Mouse (Mus musculus) embryonic facial prominence, embryonic 14.5 days (tissue): ENCODE measurements around the gene Eif4a1. TPM values are rescaled to one million over a fixed set of nuclear protein-coding genes. Genes with fewer than 3 reads are reported as not detected.
"Not testable (repeated sequence)": the region's sequence is repeated elsewhere in the genome, so short reads cannot be mapped to it uniquely, and the experiment has no call there.

ENCODE experiments used
- ATAC-seq: fragments of 200-750 bp; cut with Nextera tagmentation; 2 replicates; pipeline ENCODE4 v1.8.0; 2017; ENCODE audit warnings: low read depth, moderate number of reproducible peaks, moderate TSS enrichment
- DNase-seq: peaks from one replicate; pipeline ENCODE4 v3.0.0-alpha.2; 2015; ENCODE audit warnings: low spot score
- H3K27ac ChIP-seq: fragments of 300-500 bp; sonication (generic); replicated peaks from 2 replicates; pipeline ENCODE4 v1.5.1; 2014; ENCODE audit warnings: low read depth, mild to moderate bottlenecking, low read length, moderate library complexity
- H3K27me3 ChIP-seq: fragments of 300-500 bp; sonication (generic); replicated peaks from 2 replicates; pipeline ENCODE4 v1.6.1; 2014; ENCODE audit warnings: low read length; ENCODE audit not compliant: control insufficient read depth, insufficient read depth
- H3K36me3 ChIP-seq: fragments of 300-500 bp; sonication (generic); 2 replicates; pipeline ENCODE4 v1.6.1; 2014; ENCODE audit warnings: low read length, mixed read lengths; ENCODE audit not compliant: control insufficient read depth, insufficient read depth
- H3K4me1 ChIP-seq: fragments of 300-500 bp; sonication (generic); 2 replicates; pipeline ENCODE4 v1.6.1; 2014; ENCODE audit warnings: antibody characterized with exemption, low read length; ENCODE audit not compliant: control insufficient read depth, insufficient read depth
- H3K4me2 ChIP-seq: fragments of 300-500 bp; sonication (generic); 2 replicates; pipeline ENCODE4 v1.6.1; 2014; ENCODE audit warnings: low read depth, mild to moderate bottlenecking, low read length, moderate library complexity, mixed read lengths
- H3K4me3 ChIP-seq: fragments of 300-500 bp; sonication (generic); 2 replicates; pipeline ENCODE4 v1.5.1; 2014; ENCODE audit warnings: low read depth, mild to moderate bottlenecking, low read length
- H3K9ac ChIP-seq: fragments of 300-500 bp; sonication (generic); 2 replicates; pipeline ENCODE4 v1.6.1; 2014; ENCODE audit warnings: low read depth, mild to moderate bottlenecking, low read length, moderate library complexity, mixed read lengths
- H3K9me3 ChIP-seq: fragments of 300-500 bp; sonication (generic); 2 replicates; pipeline ENCODE4 v1.6.1; 2016; ENCODE audit warnings: low read length; ENCODE audit not compliant: control insufficient read depth
- WGBS: fragments of 180-500 bp; shearing (Covaris S2); extraction: QIAGEN DNeasy Blood & Tissue Kit; methylation state at CpG from one replicate; pipeline ENCODE4 v1.1.7; 2014; 5-methylcytosine and 5-hydroxymethylcytosine counted together
- polyA plus RNA-seq: library from polyadenylated mRNA; unstranded; fragments of >200 nt; fragmentation: Nextera tagmentation; extraction: Ambion mirVana; gene quantifications from 2 replicates; pipeline ENCODE4 v1.2.1, GENCODE M21; 2014

The Eif4a1 gene
- polyA plus RNA-seq, 1 experiment from 2014 or later: 525 TPM

DNA sequence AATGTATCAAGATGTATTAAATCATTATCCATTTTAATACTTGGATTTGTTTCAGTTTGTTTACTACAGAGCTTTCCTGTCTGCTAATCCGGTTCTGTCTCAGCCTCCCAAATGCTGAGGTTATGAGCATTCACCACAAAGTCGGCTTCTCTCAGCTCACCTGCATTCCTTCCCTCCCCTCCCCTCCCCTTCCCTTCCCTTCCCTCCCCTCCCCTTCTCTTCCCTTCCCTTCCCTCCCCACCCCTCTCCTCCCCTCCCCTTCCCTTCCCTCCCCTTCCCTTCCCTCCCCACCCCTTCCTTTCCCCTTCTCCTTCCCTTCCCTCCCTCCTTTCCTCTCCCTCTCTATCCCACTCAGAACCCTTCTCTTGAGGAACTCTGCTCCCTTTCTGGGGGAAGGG, 32.4 kb upstream of the Eif4a1 start:
- no peak overlapping the region for H3K27ac ChIP-seq
- no peak for DNase-seq
- H3K9ac ChIP-seq: no peak overlapping the region
- H3K27me3 ChIP-seq: no peaks in the 10 kb centered on the region
- H3K4me2 ChIP-seq: no peak overlapping the region
- H3K36me3 ChIP-seq: no peaks in the 10 kb centered on the region
- no peaks in the 10 kb centered on the region for H3K9me3 ChIP-seq
- no peak for ATAC-seq
- no peaks in the 10 kb centered on the region for H3K4me1 ChIP-seq
- WGBS: 35% methylated on average over 2 of the region's 2 CpGs
- H3K4me3 ChIP-seq: no peak overlapping the region

GRCm38 (mm10) chr11:69703814-69704612, 31.8 kb upstream of the Eif4a1 start:
- Histone ChIP-seq H3K4me3 (no peak overlapping the region), H3K9ac (no peak overlapping the region), H3K27me3 (no peaks in the 10 kb centered on the region), H3K4me1 (no peaks in the 10 kb centered on the region), H3K4me2 (no peak overlapping the region), H3K27ac (no peak overlapping the region), H3K9me3 (no peaks in the 10 kb centered on the region), H3K36me3 (no peaks in the 10 kb centered on the region)
- ATAC-seq: no peak
- DNase-seq: no peak
- 51% methylated on average over 8 of the region's 8 CpGs for WGBS

GRCm38 (mm10) chr11:69703381-69703780, 31.2 kb upstream of the Eif4a1 start:
- not testable (repeated sequence) for H3K9ac ChIP-seq, H3K4me1 ChIP-seq, ATAC-seq, DNase-seq, H3K4me2 ChIP-seq, H3K4me3 ChIP-seq, H3K36me3 ChIP-seq, H3K9me3 ChIP-seq, H3K27ac ChIP-seq, H3K27me3 ChIP-seq
- whole genome bisulfite sequencing: 74% methylated on average over 2 of the region's 3 CpGs

DNA sequence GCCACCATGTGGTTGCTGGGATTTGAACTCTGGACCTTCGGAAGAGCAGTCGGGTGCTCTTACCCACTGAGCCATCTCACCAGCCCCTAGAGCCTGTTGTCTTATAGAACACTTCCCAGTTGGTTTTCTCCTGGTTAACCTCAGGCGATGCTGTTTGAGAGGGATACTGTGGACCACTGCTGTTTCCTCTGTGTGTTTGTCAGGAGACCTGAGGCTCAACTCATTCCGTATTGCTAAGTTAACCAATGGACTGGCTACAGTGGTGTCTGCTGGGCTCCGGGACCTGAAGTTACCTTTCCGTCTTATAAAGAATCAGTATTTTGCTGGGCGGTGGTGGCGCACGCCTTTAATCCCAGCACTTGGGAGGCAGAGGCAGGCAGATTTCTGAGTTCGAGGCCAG, 30.7 kb upstream of the Eif4a1 start:
- not testable (repeated sequence) for H3K9me3 ChIP-seq, H3K27ac ChIP-seq, H3K27me3 ChIP-seq, H3K9ac ChIP-seq, H3K4me2 ChIP-seq, H3K4me3 ChIP-seq, H3K36me3 ChIP-seq, DNase-seq, ATAC-seq, H3K4me1 ChIP-seq
- 92% methylated on average over 10 of the region's 10 CpGs for WGBS

- no peaks in the 10 kb centered on the region for H3K4me1 ChIP-seq
- no peak for DNase-seq
- H3K27me3 ChIP-seq: no peaks in the 10 kb centered on the region
- H3K4me3 ChIP-seq: no peak overlapping the region
- no peak overlapping the region for H3K4me2 ChIP-seq
- H3K27ac ChIP-seq: no peak overlapping the region
- no peaks in the 10 kb centered on the region for H3K9me3 ChIP-seq
- no peak for ATAC-seq
- H3K9ac ChIP-seq: no peak overlapping the region
- no peaks in the 10 kb centered on the region for H3K36me3 ChIP-seq
- WGBS: 50% methylated on average over 1 of the region's 1 CpGs
Observed at GRCm38 (mm10) chr11:69699595-69699994, 27.4 kb upstream of the Eif4a1 start.

GRCm38 (mm10) chr11:69698574-69698973, 26.4 kb upstream of the Eif4a1 start:
- no peak overlapping the region for H3K27ac ChIP-seq
- no peaks in the 10 kb centered on the region for H3K27me3 ChIP-seq
- WGBS: 73% methylated on average over 5 of the region's 5 CpGs
- H3K4me2 ChIP-seq: no peak overlapping the region
- no peak overlapping the region for H3K9ac ChIP-seq
- no peaks in the 10 kb centered on the region for H3K4me1 ChIP-seq
- H3K4me3 ChIP-seq: no peak overlapping the region
- DNase-seq (no peak), ATAC-seq (no peak)
- H3K36me3 ChIP-seq: no peaks in the 10 kb centered on the region
- no peaks in the 10 kb centered on the region for H3K9me3 ChIP-seq

DNA sequence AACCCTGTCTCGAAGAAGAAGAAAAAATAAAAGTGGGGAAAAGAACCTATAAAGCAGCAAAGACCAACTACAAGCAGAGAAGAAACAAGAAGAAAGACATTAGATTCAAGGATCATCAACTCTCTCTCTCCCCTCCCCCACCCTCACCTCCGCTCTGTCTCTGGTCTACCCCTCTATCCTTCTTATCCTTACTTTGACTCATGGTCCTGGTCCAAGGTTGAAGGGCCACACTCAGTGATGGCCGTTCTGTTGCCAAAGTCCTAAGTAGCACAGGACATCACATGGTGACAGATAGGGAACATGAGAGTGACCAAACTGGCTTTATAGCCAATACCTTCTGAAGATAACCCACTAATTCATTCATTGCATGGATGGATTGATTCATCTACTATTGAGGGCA, 25.2 kb upstream of the Eif4a1 start:
- Histone ChIP-seq H3K27me3 (no peaks in the 10 kb centered on the region), H3K9me3 (no peaks in the 10 kb centered on the region), H3K9ac (no peak overlapping the region), H3K4me2 (no peak overlapping the region), H3K27ac (no peak overlapping the region), H3K36me3 (no peaks in the 10 kb centered on the region), H3K4me3 (no peak overlapping the region), H3K4me1 (no peaks in the 10 kb centered on the region)
- no peak for DNase-seq
- WGBS: 92% methylated on average over 3 of the region's 3 CpGs
- no peak for ATAC-seq

DNA sequence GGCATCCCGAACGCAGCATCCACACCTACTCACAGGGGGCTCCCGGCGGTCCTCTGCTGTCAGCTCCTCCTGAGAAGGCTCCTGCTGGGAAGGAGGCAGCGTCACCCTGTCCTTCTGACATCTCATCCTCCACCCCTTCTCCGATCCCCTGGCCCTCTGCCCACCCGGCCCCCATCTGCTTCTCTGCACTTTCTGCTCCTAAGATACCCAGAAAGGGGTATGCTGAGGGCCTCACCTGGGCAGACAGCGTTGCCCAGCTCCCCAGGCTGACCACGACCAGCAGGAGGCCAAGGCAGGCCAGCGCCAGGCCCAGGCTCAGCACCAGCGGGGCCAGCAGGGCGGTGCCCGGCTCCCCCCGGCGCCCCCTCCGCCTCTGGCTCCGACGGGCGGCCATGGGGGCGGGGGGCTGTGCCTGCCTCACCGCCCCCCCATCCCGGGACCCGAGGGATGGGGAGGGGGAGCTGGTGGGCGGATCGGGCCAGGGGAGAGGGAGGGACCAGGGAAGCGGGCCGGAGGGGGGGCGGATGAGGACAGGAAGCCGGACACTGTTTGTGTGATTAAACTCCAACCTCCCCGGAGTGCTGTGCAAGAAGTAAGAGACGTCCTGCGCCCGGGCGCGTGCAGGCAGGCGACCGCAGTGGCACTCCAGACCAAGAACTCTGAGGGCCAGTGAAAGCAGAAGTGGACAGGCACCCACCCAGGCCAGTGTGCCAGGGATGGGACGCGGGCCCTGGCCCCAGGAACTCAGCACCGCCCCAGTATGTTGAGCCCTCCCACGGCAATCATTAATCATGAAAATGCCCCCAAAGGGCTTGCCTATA, 23.3 kb upstream of the Eif4a1 start, which contains the start of the genes Tnfsf12 and Tnfsfm13:
Gene Tnfsf12, minus strand, starts transcription at position 489 of the 821 bp plus-strand sequence.
Gene Tnfsfm13, minus strand, starts transcription at position 738 of the 821 bp plus-strand sequence.
- ATAC-seq (peak; percentile 80), DNase-seq (peak; percentile 68)
- H3K9ac ChIP-seq: peak within 1 kb of the TSS; percentile 86
- H3K27me3 ChIP-seq: no peaks in the 10 kb centered on the region
- WGBS: 3% methylated on average over 30 of the region's 41 CpGs
- H3K4me3 ChIP-seq: peak within 1 kb of the TSS; percentile 55
- no peaks in the 10 kb centered on the region for H3K9me3 ChIP-seq
- H3K4me1 ChIP-seq: no peaks in the 10 kb centered on the region
- peak within 1 kb of the TSS; percentile 79 for H3K27ac ChIP-seq
- H3K4me2 ChIP-seq: peak within 1 kb of the TSS; percentile 93
- H3K36me3 ChIP-seq: no peaks in the 10 kb centered on the region
